Mouse (Mus musculus) embryo, embryonic 10.5 days (tissue): ENCODE results near the gene Gng7.

Source experiments
- DNase-seq: peaks from one replicate; pipeline ENCODE4 v3.0.0-alpha.2; 2015; ENCODE audit warnings: low spot score

Gene Gng7

GRCm38 (mm10) chr10:80942919-80943318 is 71.8 kb downstream of the Gng7 start:
- DNase-seq, result no peak

DNA sequence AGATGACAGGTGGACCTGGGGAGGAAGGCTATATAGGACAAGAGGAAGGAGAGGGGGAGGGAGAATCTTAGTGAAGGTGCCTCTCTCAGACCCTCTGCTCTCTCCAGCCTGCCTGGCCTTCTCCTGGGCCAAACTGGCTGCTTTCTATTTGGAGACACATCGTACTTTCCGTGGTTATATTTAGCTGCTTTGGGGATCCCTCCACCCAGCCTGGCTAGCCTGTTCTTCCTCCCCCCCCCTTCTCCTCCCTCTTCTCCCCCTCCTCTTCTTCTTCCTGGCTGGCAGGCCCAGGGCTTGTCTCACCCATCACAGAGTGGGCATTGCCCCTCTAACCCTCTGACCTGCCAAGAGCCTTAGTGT is 73.8 kb downstream of the Gng7 start:
- no peak for DNase-seq

DNA sequence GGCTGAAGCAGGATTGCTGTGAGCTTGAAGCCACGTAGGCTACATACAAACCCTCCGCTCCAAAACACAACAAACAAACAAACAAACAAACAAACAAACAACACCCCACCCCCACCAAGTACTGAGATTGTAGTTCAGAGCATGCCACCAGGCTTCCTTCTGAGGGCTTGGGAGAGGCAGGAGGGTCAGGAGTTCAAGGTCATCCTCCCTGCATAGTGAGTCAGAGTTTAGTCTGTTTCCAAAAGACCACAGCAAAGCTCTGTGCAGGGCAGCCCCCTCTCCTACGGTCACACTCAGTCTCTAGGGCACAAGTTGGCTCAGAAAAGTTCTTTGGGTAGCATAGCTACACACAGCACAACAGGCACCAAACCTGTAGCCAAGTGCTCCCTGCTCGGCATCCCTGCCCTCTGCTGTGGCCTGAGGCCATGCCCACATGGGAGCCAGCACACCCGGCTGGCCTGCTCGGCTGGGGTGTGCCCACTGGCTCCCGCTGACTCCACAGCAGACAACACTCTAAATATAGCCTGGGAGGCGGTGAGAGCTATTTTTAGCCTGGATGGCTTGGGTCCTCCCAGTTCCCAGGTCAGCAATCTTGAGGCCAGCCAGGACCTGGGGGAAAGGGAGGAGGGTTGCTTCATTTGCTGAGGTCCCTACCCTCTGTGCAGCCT is 74.3 kb downstream of the Gng7 start:
- DNase-seq, result no peak

DNA sequence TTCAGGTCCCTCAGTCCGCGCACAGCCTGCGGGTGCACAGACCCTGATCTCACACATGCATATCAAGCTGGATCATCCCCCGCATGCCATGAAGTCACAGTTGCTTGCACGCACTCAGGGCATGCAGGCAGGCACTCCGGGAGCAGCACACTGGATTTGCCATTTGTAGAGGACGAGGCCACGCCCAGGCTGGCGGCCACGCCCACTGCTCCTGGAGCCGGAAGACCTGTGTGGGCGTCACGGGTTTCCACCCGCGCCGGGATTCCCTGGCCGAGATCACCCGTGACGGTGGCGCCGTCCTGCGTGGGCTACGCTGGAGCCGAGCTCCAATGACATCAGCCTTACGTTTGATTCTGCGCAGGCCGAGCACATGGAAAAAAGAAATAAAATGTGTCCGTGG is 75.1 kb downstream of the Gng7 start:
- DNase-seq, result peak; percentile 84

DNA sequence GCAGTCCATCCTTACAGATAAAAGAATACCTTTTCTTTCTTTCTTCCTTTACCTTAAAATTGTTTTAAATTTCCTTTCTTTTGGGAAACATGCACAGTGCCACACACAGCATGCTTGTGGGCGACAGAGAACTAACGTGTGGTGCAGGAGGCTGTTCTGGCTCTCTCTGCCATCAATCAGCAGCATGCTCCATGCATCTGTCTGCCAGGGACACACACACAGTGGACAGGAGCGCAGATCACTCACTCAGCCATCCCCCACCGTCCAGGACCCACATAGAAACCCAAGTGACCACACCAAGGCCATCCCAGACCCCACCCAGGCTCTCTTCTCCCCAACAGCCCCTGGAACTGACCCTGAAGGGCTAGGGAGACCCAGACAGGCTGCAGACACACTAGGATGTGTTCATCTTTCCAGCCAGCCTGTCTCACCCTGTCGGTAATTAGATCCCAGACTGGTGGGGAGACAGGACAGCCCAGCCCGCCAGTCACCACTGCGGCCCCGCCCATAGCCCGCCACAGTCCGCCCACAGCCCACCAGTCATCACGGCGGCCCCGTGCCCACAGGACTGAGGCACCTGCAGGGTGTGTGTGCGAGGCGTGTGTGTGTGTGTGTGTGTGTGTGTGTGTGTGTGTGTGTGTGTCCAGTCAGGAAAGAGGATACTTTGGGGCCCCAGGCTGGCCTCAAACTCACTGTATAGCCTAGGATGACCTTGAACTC is 75.8 kb downstream of the Gng7 start:
- DNase-seq, result peak; percentile 72

DNA sequence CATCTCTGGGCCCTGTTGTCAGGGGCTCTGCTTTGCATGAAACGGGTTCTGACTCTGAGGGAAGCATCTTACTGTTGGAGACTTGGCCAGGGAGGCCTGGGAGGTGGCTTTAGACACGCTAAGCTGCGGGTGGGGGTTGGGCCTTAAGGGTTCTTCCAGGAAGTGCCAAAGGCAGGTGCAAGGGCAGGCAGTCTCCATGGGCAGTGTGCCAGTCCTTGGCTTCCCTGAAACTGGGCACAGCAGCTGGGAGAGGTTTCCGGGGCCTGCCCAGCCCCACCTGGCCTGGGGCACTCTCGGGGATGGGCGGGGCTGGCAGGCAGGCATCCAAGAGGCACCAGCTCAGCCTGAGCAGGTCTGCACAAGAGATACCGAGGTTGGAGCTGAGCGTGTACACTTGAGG is 77.1 kb downstream of the Gng7 start:
- no peak for DNase-seq

DNA sequence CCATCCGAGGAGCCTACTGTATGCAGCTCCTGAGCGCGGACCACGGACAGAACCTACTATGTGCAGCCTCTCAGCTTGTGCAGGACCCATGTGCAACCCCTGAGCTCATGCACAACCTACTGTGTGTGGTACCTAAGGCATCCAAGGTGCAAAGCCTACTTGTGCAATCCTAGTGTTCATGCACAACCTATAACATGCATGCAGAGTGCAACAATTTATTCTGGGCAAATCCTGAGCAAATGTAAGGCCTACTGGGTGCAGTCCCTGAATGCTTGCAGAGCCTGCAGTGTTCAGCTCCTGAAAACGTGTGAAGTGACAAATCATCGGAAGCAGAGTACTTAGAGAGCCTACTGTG is 78.0 kb downstream of the Gng7 start:
- DNase-seq, result no peak

- peak; percentile 65 for DNase-seq
Observed at GRCm38 (mm10) chr10:80936135-80936809, 78.5 kb downstream of the Gng7 start.

DNA sequence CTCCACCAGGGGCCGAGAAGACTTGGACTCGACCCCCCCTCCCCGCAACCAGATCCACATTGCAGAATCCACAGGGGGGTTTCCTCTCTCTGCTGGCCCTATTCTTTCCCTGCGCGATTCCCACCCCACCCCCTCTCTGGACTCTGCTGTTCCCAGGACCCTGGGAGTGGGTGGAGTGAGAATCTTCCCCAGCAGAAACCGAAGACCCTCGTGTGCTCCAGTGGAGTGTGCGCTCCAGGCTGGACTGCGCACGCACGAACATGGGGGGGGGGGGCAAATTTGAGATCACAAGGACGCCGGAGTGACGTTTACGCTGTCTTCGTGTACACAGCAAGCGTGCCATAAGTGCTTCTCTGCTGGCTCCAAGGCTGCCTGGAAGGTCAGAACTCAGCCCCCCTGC is 79.0 kb downstream of the Gng7 start:
- DNase-seq, result peak; percentile 34

DNA sequence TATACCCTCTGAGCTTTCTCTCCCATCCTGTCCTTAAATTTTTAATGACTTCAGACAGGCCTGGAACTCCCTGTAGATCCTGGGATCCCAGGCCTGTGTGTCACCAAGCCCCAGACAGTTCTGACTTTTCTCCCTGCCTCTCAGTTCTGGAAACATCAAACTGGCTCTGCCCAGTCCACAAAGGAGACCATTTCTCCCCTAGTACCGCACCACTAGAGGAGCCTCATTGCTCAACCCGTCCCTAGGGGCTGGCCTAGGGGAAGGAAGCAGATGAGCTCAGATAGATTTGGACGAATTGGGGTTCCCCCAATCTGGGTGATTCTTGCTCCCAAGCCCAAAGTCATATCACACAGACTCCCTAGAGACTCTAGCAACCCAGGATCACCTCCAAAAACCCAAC is 79.5 kb downstream of the Gng7 start:
- DNase-seq, result no peak

- no peak for DNase-seq
Observed at GRCm38 (mm10) chr10:80934136-80934985, 80.4 kb downstream of the Gng7 start.

DNA sequence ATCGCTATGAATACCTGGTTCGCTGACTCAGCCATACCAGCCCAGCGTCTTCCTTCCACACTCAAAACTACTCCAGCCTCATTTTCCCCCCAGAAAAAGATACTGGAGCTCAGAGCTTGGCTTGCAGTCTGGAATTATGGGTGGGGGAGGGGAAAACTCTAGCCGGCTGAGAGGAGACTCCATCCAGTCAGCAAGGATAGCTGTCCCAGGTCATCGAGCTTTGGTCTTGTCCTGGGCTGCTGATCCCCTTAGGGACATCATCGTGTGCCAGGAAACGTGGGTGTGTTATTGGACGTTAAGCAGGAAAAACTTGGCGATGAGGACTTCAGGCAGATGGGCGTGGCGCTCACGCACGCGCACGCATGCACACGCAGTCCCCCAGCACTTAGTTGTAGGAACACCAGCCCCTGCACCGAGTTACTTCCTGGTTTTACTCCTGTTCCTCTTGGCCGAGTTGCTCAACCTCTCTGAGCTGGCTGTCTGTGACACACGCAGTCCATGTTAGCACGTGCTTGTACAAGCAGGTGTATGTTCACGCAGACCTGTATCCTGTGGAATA is 81.2 kb downstream of the Gng7 start:
- DNase-seq, result peak; percentile 50

- no peak for DNase-seq
Observed at GRCm38 (mm10) chr10:80932700-80933420, 81.9 kb downstream of the Gng7 start.

DNA sequence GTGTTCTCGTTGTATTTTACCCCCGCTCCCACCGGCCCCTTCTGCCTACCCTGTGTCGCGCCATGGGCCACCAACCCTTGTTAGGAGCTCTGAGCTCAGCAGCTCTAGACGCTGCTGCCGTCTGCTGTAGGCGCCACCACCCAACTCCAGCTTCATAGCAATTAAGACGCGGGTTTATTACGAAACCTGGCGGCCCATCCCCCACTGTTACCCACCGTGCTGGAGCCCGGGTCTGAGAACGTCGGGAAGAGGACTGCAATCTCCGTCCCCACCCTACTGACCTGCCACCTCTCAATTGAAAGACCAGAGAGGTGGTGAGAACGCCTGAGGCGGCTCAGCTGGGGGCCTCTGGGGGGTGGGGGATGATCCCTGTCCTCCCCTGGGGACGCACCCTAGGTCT is 82.5 kb downstream of the Gng7 start:
- DNase-seq, result peak; percentile 40

GRCm38 (mm10) chr10:80931695-80932094 is 83.0 kb downstream of the Gng7 start:
- no peak for DNase-seq

DNA sequence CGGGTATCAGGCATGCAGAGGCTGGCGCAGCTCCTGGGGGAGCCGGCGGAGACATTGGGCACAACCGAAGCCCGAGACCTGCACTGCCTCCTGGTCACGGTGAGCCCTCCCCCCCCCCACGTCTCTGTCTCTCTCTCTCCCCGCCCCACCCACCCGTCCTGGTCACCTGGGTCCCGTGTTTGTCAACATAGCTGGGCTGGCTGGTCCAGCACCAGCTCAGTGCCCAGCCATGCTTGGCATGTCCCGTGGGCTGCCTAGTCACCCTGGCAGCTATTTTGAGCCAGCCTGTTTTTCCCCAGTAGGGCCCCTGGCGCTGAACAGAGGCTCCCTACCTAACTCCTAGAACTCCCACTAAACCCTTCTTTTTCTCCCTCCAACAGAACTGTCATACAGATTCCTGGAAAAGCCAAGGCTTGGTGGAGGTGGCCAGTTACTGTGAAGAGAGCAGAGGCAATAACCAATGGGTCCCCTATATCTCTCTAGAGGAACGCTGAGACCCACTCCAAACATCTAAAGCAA is 83.5 kb downstream of the Gng7 start:
- peak; percentile 31 for DNase-seq

DNA sequence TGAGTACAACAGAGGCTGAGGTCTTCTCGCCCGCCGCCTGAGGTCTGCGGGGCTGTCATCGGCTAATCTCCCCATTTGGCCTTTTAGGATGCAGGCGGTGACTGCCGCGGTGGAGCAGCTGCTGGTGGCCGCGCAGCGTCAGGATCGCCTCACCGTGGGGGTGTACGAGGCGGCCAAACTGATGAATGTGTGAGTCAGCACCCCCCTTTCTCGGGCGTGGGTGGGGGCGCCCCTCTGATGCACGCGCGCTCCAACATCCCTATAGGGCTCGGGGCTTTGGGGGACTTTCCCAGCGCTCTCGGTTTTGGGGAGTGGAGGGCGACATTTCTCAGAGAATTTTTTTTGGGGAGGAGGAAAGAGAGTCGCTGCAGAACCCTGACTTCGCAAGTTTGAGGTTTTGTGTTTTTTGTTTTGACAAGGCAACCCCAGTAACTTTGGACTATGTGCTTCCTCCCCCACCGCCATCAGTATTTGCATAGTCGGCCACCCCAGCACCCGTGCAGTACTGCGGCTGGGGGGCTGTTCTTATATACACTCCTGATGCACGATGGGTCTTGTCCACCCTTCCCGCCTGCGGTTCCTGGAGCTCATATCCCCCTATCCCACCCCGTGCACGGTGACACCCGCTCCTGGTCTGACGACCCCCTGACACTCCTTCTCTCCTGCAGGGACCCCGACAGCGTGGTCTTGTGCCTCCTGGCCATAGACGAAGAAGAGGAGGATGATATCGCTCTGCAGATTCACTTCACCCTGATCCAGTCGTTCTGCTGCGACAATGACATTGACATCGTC is 84.2 kb downstream of the Gng7 start:
- no peak for DNase-seq

GRCm38 (mm10) chr10:80929299-80930226 is 85.2 kb downstream of the Gng7 start, which contains the start of gene Gadd45b:
Gene Gadd45b (plus strand): TSS chr10:80930073.
- peak; percentile 99 for DNase-seq
